Mouse (Mus musculus) liver, embryonic 16.5 days (tissue): ENCODE results near the gene Aldh9a1. TPM values are rescaled to one million over a fixed set of nuclear protein-coding genes. Genes with fewer than 3 reads are reported as not detected.

Experiments used
- ATAC-seq: fragments of 200-750 bp; cut with Nextera tagmentation; 2 replicates; pipeline ENCODE4 v1.8.0; 2017; ENCODE audit warnings: low read depth, mild to moderate bottlenecking, moderate number of reproducible peaks, moderate library complexity
- H3K27ac ChIP-seq: fragments of 300-500 bp; sonication (generic); 2 replicates; pipeline ENCODE4 v1.5.1; 2014; ENCODE audit warnings: mild to moderate bottlenecking, low read length
- H3K27me3 ChIP-seq: fragments of 300-500 bp; sonication (generic); 2 replicates; pipeline ENCODE4 v1.6.1; 2014; ENCODE audit warnings: low read depth, low read length, mixed read lengths; ENCODE audit not compliant: control insufficient read depth, insufficient read depth
- H3K36me3 ChIP-seq: fragments of 300-500 bp; sonication (generic); 2 replicates; pipeline ENCODE4 v1.6.1; 2014; ENCODE audit warnings: mild to moderate bottlenecking; ENCODE audit not compliant: control insufficient read depth, insufficient read depth
- H3K4me1 ChIP-seq: fragments of 300-500 bp; sonication (generic); 2 replicates; pipeline ENCODE4 v1.6.1; 2014; ENCODE audit warnings: low read depth, low read length, mixed read lengths; ENCODE audit not compliant: control insufficient read depth
- H3K4me2 ChIP-seq: fragments of 300-500 bp; sonication (generic); 2 replicates; pipeline ENCODE4 v1.6.1; 2014; ENCODE audit warnings: low read depth, low read length, mixed read lengths
- H3K4me3 ChIP-seq: fragments of 300-500 bp; sonication (generic); 2 replicates; pipeline ENCODE4 v1.5.1; 2014; ENCODE audit warnings: low read depth, mild to moderate bottlenecking, low read length
- H3K9ac ChIP-seq: fragments of 300-500 bp; sonication (generic); 2 replicates; pipeline ENCODE4 v1.6.1; 2014; ENCODE audit warnings: low read depth, low read length
- H3K9me3 ChIP-seq: fragments of 300-500 bp; sonication (generic); replicated peaks from 2 replicates; pipeline ENCODE4 v1.6.1; 2016; ENCODE audit warnings: low read length; ENCODE audit not compliant: control insufficient read depth
- WGBS: fragments of 180-500 bp; shearing (Covaris S2); extraction: QIAGEN DNeasy Blood & Tissue Kit; methylation state at CpG from one replicate; pipeline ENCODE4 v1.1.7; 2014; ENCODE audit not compliant: insufficient replicate concordance; 5-methylcytosine and 5-hydroxymethylcytosine counted together
- polyA plus RNA-seq: library from polyadenylated mRNA; unstranded; fragments of >200 nt; fragmentation: Nextera tagmentation; extraction: Ambion mirVana; gene quantifications from 2 replicates; pipeline ENCODE4 v1.2.1, GENCODE M21; 2015

The Aldh9a1 gene
- 74.4 and 75.8 TPM in 2 replicates for polyA plus RNA-seq

- H3K36me3 ChIP-seq, result peaks cover 9% of the 10 kb centered on the region
- peak within 1 kb of the TSS; percentile 85 for H3K4me3 ChIP-seq
- WGBS, result under 1% methylated on average over 55 of the region's 55 CpGs
- peak within 1 kb of the TSS; percentile 83 for H3K9ac ChIP-seq
- H3K4me2 ChIP-seq, result peak within 1 kb of the TSS; percentile 95
- H3K9me3 ChIP-seq, result no peaks in the 10 kb centered on the region
- ATAC-seq, result peak; percentile 95
- H3K27me3 ChIP-seq, result no peaks in the 10 kb centered on the region
- H3K27ac ChIP-seq, result peak within 1 kb of the TSS; percentile 93
- peaks cover 19% of the 10 kb centered on the region for H3K4me1 ChIP-seq
Measured at GRCm38 (mm10) chr1:167349815-167350596, at the start of gene Aldh9a1. Gene Aldh9a1, plus strand, starts transcription at chr1:167349991.

- WGBS, result 69% methylated on average over 2 of the region's 2 CpGs
- Histone ChIP-seq H3K4me1 (no peaks in the 10 kb centered on the region), H3K4me3 (no peak overlapping the region), H3K9ac (no peak overlapping the region), H3K9me3 (no peaks in the 10 kb centered on the region), H3K4me2 (no peak overlapping the region), H3K27ac (no peak overlapping the region), H3K27me3 (no peaks in the 10 kb centered on the region), H3K36me3 (no peaks in the 10 kb centered on the region)
- 0 out of 2 replicates have a peak, but pooled peaks have one; percentile 16 for ATAC-seq
Measured at GRCm38 (mm10) chr1:167300122-167300521, 49.7 kb upstream of the Aldh9a1 start.

GRCm38 (mm10) chr1:167305501-167306137, 44.2 kb upstream of the Aldh9a1 start:
- no peaks in the 10 kb centered on the region for H3K9me3 ChIP-seq
- peaks cover 19% of the 10 kb centered on the region for H3K4me1 ChIP-seq
- no peak overlapping the region for H3K27ac ChIP-seq
- H3K36me3 ChIP-seq, result peaks cover 3% of the 10 kb centered on the region; the same call in 1 of the 2 replicates
- no peak overlapping the region for H3K9ac ChIP-seq
- no peak overlapping the region for H3K4me3 ChIP-seq
- H3K4me2 ChIP-seq, result no peak overlapping the region
- H3K27me3 ChIP-seq, result no peaks in the 10 kb centered on the region
- no peak for ATAC-seq
- WGBS, result 45% methylated on average over 7 of the region's 7 CpGs

- no peak overlapping the region for H3K9ac ChIP-seq
- no peak for ATAC-seq
- H3K9me3 ChIP-seq, result no peaks in the 10 kb centered on the region
- H3K4me1 ChIP-seq, result peaks cover 19% of the 10 kb centered on the region
- WGBS, result 44% methylated on average over 5 of the region's 5 CpGs
- H3K27ac ChIP-seq, result 0 out of 2 replicates have a peak overlapping the region, but pooled peaks have one; percentile 28
- H3K4me3 ChIP-seq, result no peak overlapping the region
- H3K27me3 ChIP-seq, result no peaks in the 10 kb centered on the region
- peaks cover 4% of the 10 kb centered on the region; the same call in 1 of the 2 replicates for H3K36me3 ChIP-seq
- no peak overlapping the region for H3K4me2 ChIP-seq
Measured at GRCm38 (mm10) chr1:167306451-167307240, 43.1 kb upstream of the Aldh9a1 start.

- H3K4me2 ChIP-seq, result peak overlapping the region; percentile 76
- H3K27me3 ChIP-seq, result no peaks in the 10 kb centered on the region
- no peaks in the 10 kb centered on the region for H3K9me3 ChIP-seq
- ATAC-seq, result no peak
- H3K27ac ChIP-seq, result peak overlapping the region; percentile 91; the same call in 1 of the 2 replicates
- peak overlapping the region; percentile 99 for H3K9ac ChIP-seq
- H3K36me3 ChIP-seq, result peaks cover 4% of the 10 kb centered on the region; the same call in 1 of the 2 replicates
- 26% methylated on average over 11 of the region's 11 CpGs for WGBS
- H3K4me1 ChIP-seq, result peaks cover 19% of the 10 kb centered on the region
- peak overlapping the region; percentile 96 for H3K4me3 ChIP-seq
Measured at GRCm38 (mm10) chr1:167307674-167308073, 42.1 kb upstream of the Aldh9a1 start.

GRCm38 (mm10) chr1:167308261-167309054, 41.3 kb upstream of the Aldh9a1 start, which contains the start of gene Tmco1:
Gene Tmco1, plus strand, starts transcription at chr1:167308378.
- Histone ChIP-seq H3K27ac (peak within 1 kb of the TSS; percentile 91), H3K27me3 (no peaks in the 10 kb centered on the region), H3K4me1 (peaks cover 19% of the 10 kb centered on the region), H3K36me3 (peaks cover 4% of the 10 kb centered on the region; the same call in 1 of the 2 replicates), H3K4me3 (peak within 1 kb of the TSS; percentile 96), H3K9ac (peak within 1 kb of the TSS; percentile 99), H3K9me3 (no peaks in the 10 kb centered on the region), H3K4me2 (peak within 1 kb of the TSS; percentile 92)
- peak; percentile 97 for ATAC-seq
- WGBS, result under 1% methylated on average over 82 of the region's 82 CpGs

- Histone ChIP-seq H3K36me3 (peaks cover 4% of the 10 kb centered on the region; the same call in 1 of the 2 replicates), H3K27me3 (no peaks in the 10 kb centered on the region), H3K4me2 (no peak overlapping the region), H3K4me3 (no peak overlapping the region), H3K9me3 (no peaks in the 10 kb centered on the region), H3K4me1 (peaks cover 9% of the 10 kb centered on the region), H3K9ac (no peak overlapping the region), H3K27ac (no peak overlapping the region)
- no peak for ATAC-seq
Measured at GRCm38 (mm10) chr1:167312367-167312766, 37.4 kb upstream of the Aldh9a1 start.

- Histone ChIP-seq H3K4me1 (peaks cover 5% of the 10 kb centered on the region), H3K27ac (no peak overlapping the region), H3K4me3 (no peak overlapping the region), H3K4me2 (no peak overlapping the region), H3K9ac (no peak overlapping the region), H3K36me3 (peaks cover 6% of the 10 kb centered on the region; the same call in 1 of the 2 replicates), H3K27me3 (no peaks in the 10 kb centered on the region), H3K9me3 (no peaks in the 10 kb centered on the region)
- ATAC-seq, result no peak
- WGBS, result 75% methylated on average over 4 of the region's 4 CpGs
Measured at GRCm38 (mm10) chr1:167313220-167313619, 36.6 kb upstream of the Aldh9a1 start.
